Mouse (Mus musculus): ENCODE data around the gene Muc1. TPM values are rescaled to one million over a fixed set of nuclear protein-coding genes. Genes with fewer than 3 reads are reported as not detected.
"Not testable (repeated sequence)": the region's sequence is repeated elsewhere in the genome, so short reads cannot be mapped to it uniquely, and the experiment has no call there.

Muc1 gene
- polyA plus RNA-seq, 1 experiment: 1.5 TPM

- Histone ChIP-seq H3K9me3 (replicated peaks; ENCODE audit: control insufficient read depth, insufficient read depth, low read length, poor library complexity, severe bottlenecking) (no peaks in the 10 kb centered on the region), H3K9ac (ENCODE audit: low read depth, poor library complexity, severe bottlenecking) (peak overlapping the region; percentile 56), H3K36me3 (ENCODE audit: control insufficient read depth, insufficient read depth, low read length, poor library complexity, severe bottlenecking) (peaks cover 6% of the 10 kb centered on the region; the same call in 1 of the 2 replicates), H3K4me1 (ENCODE audit: control insufficient read depth, insufficient read depth, low read length) (no peaks in the 10 kb centered on the region), H3K4me3 (ENCODE audit: low read depth, low read length) (peak overlapping the region; percentile 86), H3K27me3 (ENCODE audit: control insufficient read depth, insufficient read depth, low read length, poor library complexity, severe bottlenecking) (no peaks in the 10 kb centered on the region), H3K27ac (ENCODE audit: insufficient read depth, low read length) (peak overlapping the region; percentile 37; the same call in 1 of the 2 replicates)
- TF ChIP-seq EP300 (IDR thresholded peaks at IDR 0.05; ENCODE audit: insufficient read depth, low read depth, low read length): peak; percentile 37; the same call in 1 of the 2 replicates
- TF ChIP-seq POLR2A (IDR thresholded peaks at IDR 0.05; ENCODE audit: insufficient read depth, low read length): no peak
Measured at GRCm38 (mm10) chr3:89213803-89214530, 14.9 kb upstream of the Muc1 start.

- Histone ChIP-seq H3K4me1 (ENCODE audit: control insufficient read depth, insufficient read depth, low read length) (no peaks in the 10 kb centered on the region), H3K4me3 (ENCODE audit: low read depth, low read length) (peak within 1 kb of the TSS; percentile 84), H3K9ac (ENCODE audit: low read depth, poor library complexity, severe bottlenecking) (peak within 1 kb of the TSS; percentile 56), H3K27me3 (ENCODE audit: control insufficient read depth, insufficient read depth, low read length, poor library complexity, severe bottlenecking) (no peaks in the 10 kb centered on the region), H3K27ac (ENCODE audit: insufficient read depth, low read length) (peak within 1 kb of the TSS; percentile 37; the same call in 1 of the 2 replicates), H3K9me3 (replicated peaks; ENCODE audit: control insufficient read depth, insufficient read depth, low read length, poor library complexity, severe bottlenecking) (no peaks in the 10 kb centered on the region), H3K36me3 (ENCODE audit: control insufficient read depth, insufficient read depth, low read length, poor library complexity, severe bottlenecking) (peaks cover 2% of the 10 kb centered on the region; the same call in 1 of the 2 replicates)
- TF ChIP-seq POLR2A (IDR thresholded peaks at IDR 0.05; ENCODE audit: insufficient read depth, low read length) (no peak), CTCF (IDR thresholded peaks at IDR 0.05; ENCODE audit: low read depth, low read length) (no peak), EP300 (IDR thresholded peaks at IDR 0.05; ENCODE audit: insufficient read depth, low read depth, low read length) (no peak)
Measured at GRCm38 (mm10) chr3:89214681-89215411, 14.0 kb upstream of the Muc1 start, which contains the start of gene Thbs3. Thbs3 (plus strand) TSS chr3:89215180.

DNA sequence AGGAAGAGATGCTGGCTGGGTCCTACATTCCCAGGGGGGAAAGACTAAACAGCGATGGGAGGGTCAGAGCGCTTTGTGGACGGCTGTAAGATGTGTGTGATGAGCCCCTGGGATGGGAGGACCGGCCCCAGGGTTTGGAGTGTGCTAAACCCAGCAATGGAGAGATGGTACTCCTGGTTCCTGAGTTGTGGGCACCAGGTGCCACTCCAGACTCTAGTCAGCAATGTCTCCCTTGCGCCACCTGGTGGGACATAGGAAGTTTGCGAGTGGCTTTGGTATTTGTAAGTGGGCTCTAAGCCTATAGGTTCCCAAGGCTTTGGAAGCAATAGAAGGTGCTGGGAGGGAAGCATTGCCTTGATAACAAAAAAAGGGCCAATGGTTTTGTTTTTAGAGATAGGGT, 13.0 kb upstream of the Muc1 start:
- Histone ChIP-seq H3K36me3 (ENCODE audit: control insufficient read depth, insufficient read depth, low read length, poor library complexity, severe bottlenecking) (no peaks in the 10 kb centered on the region), H3K27me3 (ENCODE audit: control insufficient read depth, insufficient read depth, low read length, poor library complexity, severe bottlenecking) (no peaks in the 10 kb centered on the region), H3K4me3 (ENCODE audit: low read depth, low read length) (no peak overlapping the region; the same call in 1 of the 2 replicates), H3K27ac (ENCODE audit: insufficient read depth, low read length) (no peak overlapping the region), H3K9me3 (replicated peaks; ENCODE audit: control insufficient read depth, insufficient read depth, low read length, poor library complexity, severe bottlenecking) (no peaks in the 10 kb centered on the region), H3K9ac (ENCODE audit: low read depth, poor library complexity, severe bottlenecking) (peak overlapping the region; percentile 56; the same call in 1 of the 2 replicates), H3K4me1 (ENCODE audit: control insufficient read depth, insufficient read depth, low read length) (no peaks in the 10 kb centered on the region)
- no peak for TF ChIP-seq EP300 (IDR thresholded peaks at IDR 0.05; ENCODE audit: insufficient read depth, low read depth, low read length)
- TF ChIP-seq POLR2A (IDR thresholded peaks at IDR 0.05; ENCODE audit: insufficient read depth, low read length): no peak
- TF ChIP-seq CTCF (IDR thresholded peaks at IDR 0.05; ENCODE audit: low read depth, low read length): peak; percentile 80

- H3K4me3 ChIP-seq (ENCODE audit: low read depth, low read length); H3K9me3 ChIP-seq (replicated peaks; ENCODE audit: control insufficient read depth, insufficient read depth, low read length, poor library complexity, severe bottlenecking); H3K9ac ChIP-seq (ENCODE audit: low read depth, poor library complexity, severe bottlenecking); H3K4me1 ChIP-seq (ENCODE audit: control insufficient read depth, insufficient read depth, low read length); H3K36me3 ChIP-seq (ENCODE audit: control insufficient read depth, insufficient read depth, low read length, poor library complexity, severe bottlenecking); H3K27me3 ChIP-seq (ENCODE audit: control insufficient read depth, insufficient read depth, low read length, poor library complexity, severe bottlenecking); H3K27ac ChIP-seq (ENCODE audit: insufficient read depth, low read length): not testable (repeated sequence)
Measured at GRCm38 (mm10) chr3:89216407-89216806, 12.4 kb upstream of the Muc1 start.

DNA sequence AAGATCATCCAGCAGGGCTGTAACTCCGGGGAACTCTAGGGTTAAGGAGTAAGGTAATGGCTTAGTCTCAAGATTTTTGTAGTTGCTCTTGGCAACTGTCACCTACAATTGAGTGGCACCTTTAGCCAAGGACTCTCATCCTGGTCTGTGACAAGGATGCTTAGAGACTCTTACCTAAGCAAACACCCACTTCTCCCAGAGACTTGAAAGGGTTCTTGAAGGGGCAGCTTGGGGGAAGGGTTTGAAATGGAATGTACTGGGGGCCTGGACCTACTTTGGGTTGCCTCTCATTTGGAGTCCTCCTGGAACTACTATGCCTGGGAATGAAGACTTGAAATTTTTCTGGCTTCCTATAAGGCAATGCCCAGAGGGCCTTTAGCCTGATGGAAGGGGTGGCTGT, 10.6 kb upstream of the Muc1 start:
- no peaks in the 10 kb centered on the region for H3K27me3 ChIP-seq (ENCODE audit: control insufficient read depth, insufficient read depth, low read length, poor library complexity, severe bottlenecking)
- TF ChIP-seq EP300 (IDR thresholded peaks at IDR 0.05; ENCODE audit: insufficient read depth, low read depth, low read length): no peak
- no peak for TF ChIP-seq CTCF (IDR thresholded peaks at IDR 0.05; ENCODE audit: low read depth, low read length)
- no peak for TF ChIP-seq POLR2A (IDR thresholded peaks at IDR 0.05; ENCODE audit: insufficient read depth, low read length)
- H3K9ac ChIP-seq (ENCODE audit: low read depth, poor library complexity, severe bottlenecking): no peak overlapping the region
- no peaks in the 10 kb centered on the region for H3K9me3 ChIP-seq (replicated peaks; ENCODE audit: control insufficient read depth, insufficient read depth, low read length, poor library complexity, severe bottlenecking)
- no peaks in the 10 kb centered on the region for H3K36me3 ChIP-seq (ENCODE audit: control insufficient read depth, insufficient read depth, low read length, poor library complexity, severe bottlenecking)
- H3K4me3 ChIP-seq (ENCODE audit: low read depth, low read length): no peak overlapping the region
- H3K27ac ChIP-seq (ENCODE audit: insufficient read depth, low read length): no peak overlapping the region
- H3K4me1 ChIP-seq (ENCODE audit: control insufficient read depth, insufficient read depth, low read length): no peaks in the 10 kb centered on the region

DNA sequence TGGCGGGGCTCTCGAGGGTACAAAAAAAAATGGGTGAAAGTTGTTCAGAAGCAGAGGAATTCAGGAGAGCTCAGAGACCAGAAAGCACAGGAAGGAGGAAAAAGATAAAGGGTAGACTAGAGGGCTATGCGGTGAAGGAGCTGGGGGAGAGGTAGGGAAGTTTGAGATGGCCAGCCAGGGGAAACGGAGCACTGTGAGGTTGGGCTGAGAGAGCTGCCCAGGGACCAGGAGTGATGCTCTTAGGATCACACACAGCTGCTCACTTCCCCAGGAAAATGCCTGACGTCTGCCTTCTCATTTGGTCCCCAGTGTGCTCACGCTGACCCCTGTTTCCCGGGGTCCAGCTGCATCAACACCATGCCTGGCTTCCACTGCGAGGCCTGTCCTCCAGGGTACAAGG, 9.3 kb upstream of the Muc1 start:
- no peak for TF ChIP-seq EP300 (IDR thresholded peaks at IDR 0.05; ENCODE audit: insufficient read depth, low read depth, low read length)
- no peak for TF ChIP-seq POLR2A (IDR thresholded peaks at IDR 0.05; ENCODE audit: insufficient read depth, low read length)
- TF ChIP-seq CTCF (IDR thresholded peaks at IDR 0.05; ENCODE audit: low read depth, low read length): no peak
- Histone ChIP-seq H3K4me3 (ENCODE audit: low read depth, low read length) (no peak overlapping the region), H3K9me3 (replicated peaks; ENCODE audit: control insufficient read depth, insufficient read depth, low read length, poor library complexity, severe bottlenecking) (no peaks in the 10 kb centered on the region)

More for the DNA sequence above, 9.3 kb upstream of the Muc1 start:
- Histone ChIP-seq H3K9ac (ENCODE audit: low read depth, poor library complexity, severe bottlenecking) (no peak overlapping the region), H3K36me3 (ENCODE audit: control insufficient read depth, insufficient read depth, low read length, poor library complexity, severe bottlenecking) (no peaks in the 10 kb centered on the region), H3K27me3 (ENCODE audit: control insufficient read depth, insufficient read depth, low read length, poor library complexity, severe bottlenecking) (no peaks in the 10 kb centered on the region), H3K4me1 (ENCODE audit: control insufficient read depth, insufficient read depth, low read length) (peaks cover under 1% of the 10 kb centered on the region), H3K27ac (ENCODE audit: insufficient read depth, low read length) (no peak overlapping the region)

Data from ES-Bruce4 (cell line).